Mouse (Mus musculus): Measurements from ENCODE around the gene Mark4.

Mark4 gene

DNA sequence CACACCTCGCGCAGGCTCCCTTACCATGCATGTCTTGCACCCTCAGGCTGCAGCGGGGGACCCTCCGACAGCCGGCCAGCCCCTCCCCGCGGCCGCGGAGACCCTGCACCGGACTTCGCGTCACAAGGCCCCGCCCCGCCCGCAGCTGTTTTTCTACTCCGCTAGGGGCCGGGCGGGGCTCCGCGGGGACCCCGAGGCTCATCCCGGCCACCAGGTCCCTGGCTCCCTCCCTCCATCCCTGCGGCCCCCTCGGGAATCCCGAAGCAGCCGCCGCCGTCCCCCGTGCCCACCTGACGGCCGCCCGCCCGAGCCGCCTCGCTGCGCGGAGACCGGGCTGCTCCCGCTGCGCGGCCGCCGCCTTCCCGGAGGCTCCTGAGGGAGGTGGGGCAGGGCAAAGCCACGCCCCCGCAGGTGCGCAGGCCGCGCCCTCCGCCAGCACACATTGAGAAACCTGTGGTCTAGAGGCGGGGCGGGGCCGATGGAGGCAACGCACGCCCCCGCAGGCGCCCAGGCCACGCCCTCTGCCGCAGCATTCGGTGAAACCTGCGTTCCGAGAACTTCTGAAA, 54.8 kb downstream of the Mark4 start, which contains the start of gene Klc3:
TSS of gene Klc3 (minus strand) at position 374 of the 566 bp plus-strand sequence.
- in situ Hi-C loops (cut with MboI; ENCODE audit: low sequenced_read_pairs) = no loop called here

DNA sequence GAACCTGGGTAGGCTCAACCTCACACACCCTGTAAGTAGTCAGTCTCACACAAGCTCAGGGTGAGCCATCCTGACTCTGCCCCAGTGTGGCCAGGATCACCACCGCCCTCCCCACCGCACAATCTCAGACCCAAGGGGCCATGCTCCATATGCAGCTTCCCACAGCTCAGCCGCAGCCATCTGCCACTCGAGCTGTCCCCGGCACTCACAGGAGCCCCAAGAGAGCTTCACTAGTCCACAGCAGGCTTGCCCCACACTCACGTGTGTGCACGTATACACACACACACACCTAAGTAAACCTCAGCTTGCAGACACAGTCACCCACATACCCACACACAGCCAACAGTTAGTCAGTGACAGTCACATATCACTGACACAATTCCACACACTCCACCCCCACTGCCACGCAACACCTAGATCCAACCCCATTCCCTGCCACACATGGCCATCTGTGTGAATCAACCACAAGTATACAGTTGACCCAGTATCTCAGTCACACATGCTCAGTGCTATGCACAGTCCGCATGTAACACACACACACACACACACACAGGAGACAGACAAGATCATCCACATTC, 56.0 kb downstream of the Mark4 start:
- in situ Hi-C loops (cut with MboI; ENCODE audit: low sequenced_read_pairs) = no loop called here

DNA sequence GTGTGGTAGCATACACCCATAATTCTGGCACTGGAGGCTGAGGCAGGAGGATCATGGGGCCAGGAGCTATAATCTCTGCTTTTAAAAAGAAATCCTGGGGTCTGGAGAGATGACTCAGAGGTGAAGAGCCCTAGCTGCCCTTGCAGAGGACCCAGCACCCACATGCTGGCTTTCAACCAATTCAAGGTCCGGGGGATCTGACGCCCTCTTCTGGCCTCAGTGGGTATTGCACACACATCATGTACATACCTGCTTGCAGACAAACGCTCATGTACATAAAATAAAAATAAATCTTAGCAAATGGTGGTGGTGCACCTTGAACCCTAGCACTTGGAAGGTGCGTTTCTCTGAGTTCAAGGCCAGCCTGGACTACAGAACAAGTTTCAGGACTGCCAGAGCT, 57.7 kb downstream of the Mark4 start:
- in situ Hi-C loops (cut with MboI; ENCODE audit: low sequenced_read_pairs) = no loop called here

DNA sequence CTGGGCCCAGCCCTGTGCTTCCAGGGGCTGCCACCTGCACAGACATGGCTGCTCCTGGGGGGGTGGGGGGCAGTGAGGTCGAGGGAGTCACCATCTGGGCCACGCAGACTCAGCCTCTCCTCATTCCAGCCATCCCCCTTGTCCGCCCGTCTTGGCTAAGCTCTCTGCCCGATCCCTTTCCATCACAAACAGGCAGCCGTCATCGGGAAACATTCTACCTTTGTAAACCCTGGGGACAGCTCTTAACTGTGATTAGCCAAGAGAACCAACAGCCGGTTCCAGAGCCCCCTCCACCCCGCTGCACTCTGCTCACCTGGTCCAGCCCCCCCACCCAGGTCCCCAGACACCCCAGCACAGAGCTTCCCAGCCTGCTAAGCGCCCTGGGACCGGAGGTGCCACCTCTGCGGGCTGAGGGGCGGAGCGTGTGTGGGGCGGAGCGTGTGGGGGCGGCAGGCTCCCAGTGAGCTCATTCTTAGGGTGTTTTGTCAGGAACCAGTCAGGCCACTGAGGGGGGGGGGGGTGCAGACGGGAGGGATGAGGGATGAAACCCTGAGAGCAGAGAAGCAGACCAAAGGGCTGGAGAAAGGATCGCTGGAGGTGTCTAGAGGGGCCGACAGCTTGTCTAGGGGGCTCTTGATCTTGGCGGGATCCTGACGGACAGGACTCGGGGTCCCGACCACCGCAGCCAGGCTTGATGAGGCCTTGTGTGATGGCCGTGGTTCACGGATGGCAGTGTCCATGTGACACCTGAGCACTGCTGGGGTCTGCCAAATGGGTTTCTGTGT, 58.9 kb downstream of the Mark4 start:
- in situ Hi-C loops (cut with MboI; ENCODE audit: low sequenced_read_pairs) = no loop called here

DNA sequence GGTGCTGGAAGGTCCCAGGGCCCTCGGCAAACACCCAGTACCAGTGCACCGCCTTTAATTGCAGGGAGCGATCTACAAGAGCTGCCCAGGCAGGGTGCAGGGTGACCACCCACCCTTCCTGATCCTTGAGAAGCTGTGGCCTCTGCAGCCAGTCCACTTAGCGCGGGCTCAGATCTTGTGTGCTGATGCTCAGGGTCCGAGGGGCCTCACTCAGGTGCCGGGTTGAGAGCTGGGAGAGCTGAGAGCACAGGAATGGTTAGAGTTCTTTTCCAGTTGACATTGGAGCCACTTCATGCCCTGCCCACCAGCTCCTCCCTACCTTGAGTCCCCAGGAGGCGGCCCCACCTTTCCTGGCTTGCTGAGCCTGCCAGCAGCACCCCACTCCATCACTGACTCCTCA, 64.1 kb downstream of the Mark4 start:
- in situ Hi-C loops (cut with MboI; ENCODE audit: low sequenced_read_pairs) = no loop called here

DNA sequence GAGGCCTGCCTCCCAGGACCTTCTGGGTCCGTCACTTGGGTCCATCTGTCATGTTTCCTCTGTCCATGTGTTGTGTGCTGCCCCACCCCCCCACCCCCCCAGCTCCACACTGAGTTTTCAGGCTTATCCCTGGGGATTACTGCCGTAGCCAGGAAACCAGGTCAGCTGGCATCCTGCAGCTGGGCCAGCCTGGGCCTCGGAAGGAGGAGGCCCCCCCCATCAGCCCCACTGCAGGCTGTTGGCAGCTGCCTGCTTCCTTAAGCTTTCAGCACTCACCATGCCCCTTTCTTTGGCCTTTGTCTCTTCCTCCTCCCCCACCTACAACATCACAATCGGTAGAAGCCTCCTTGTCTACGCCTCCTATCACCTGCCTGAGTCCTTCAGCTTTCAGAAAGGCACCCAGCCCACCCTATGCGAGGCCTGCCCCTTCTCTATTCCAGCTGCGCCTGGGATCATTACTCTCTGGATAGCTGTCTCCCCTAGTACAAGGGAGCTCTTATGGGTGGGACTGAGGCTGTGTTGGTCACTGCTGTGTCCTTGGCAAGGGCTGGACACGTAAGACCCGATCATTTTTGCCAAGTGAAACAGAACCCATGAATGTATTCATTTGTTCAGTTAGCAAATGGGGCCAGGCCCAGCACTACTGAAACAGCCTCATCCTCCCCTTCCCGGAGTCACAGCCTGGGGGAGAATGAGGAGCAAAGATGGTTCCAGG, 69.8 kb downstream of the Mark4 start:
- in situ Hi-C loops (cut with MboI; ENCODE audit: low sequenced_read_pairs) = no loop called here

DNA sequence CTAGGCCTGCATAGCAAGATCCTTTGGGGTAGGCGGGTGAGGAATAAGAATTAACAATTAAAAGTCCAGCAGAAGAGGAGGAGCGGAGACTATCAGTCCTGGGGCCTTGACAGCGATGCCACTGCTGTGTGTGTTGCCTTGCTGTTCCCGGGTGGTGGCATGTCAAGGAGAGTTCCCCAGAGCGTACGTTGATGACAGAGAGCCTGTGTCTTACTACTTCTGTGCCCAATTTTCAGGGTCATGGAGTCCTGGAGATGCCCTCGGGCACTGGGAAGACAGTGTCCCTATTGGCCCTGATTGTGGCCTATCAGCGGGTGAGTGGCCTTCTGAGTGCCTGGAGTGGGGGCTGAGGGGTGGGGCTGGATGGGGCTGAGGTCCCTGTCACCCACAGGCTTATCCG, 74.9 kb downstream of the Mark4 start:
- in situ Hi-C loops (cut with MboI; ENCODE audit: low sequenced_read_pairs) = no loop called here

DNA sequence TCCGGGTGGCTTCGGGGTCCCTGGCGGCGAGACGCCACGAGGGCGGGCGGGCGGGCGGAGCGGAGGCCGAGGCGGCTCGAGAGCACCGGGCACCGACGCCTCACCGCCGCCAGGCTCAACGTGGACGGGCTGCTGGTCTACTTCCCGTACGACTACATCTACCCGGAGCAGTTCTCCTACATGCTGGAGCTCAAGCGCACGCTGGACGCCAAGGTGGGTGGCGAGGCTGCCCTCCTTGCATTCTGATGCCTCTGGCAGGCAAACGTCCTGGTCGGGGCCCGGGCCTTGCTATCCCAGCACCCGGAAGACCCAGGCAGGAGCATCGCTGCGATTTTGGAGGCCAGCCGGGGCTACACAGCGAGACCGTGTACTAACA, 76.5 kb downstream of the Mark4 start:
- in situ Hi-C loops (cut with MboI; ENCODE audit: low sequenced_read_pairs) = no loop called here

DNA sequence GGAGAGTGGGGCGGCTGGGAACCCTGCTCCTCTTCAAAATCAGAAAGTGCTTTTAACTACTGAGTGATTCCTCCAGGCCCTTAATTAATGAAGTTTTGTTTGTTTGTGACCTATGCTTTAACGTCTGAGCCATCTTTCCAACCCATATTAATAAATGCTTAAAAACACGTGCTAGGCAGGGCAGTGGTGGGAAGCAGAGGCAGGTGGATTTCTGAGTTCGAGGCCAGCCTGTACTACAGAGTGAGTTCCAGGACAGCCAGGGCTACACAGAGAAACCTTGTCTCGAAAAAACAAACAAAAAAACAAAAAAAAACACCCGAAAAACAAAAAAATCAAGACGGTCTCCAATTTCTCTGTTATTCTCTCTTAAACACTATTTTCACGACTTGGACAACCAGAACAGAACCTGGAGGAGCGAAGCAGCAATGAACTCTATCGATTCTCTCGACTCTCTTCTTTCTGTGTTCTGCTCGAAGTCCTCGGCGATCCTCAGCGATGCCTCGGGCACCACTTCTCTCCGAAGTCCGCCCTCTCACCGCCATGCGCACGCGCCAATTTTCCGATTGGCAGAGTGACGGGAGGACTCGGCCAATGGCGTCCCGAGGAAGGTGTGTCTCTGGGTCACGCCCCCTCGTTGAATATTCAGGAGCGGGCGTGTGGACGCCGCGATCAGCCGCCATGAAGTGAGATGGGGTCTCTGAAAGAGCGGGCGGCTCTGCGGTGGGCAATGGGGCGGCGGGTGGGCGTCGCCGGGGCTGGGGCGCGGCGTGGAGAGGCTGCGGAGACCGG, 77.0 kb downstream of the Mark4 start, which contains the start of gene Ercc2:
TSS of gene Ercc2 (plus strand) at position 634 of the 789 bp plus-strand sequence.
- in situ Hi-C loops (cut with MboI; ENCODE audit: low sequenced_read_pairs) = no loop called here

DNA sequence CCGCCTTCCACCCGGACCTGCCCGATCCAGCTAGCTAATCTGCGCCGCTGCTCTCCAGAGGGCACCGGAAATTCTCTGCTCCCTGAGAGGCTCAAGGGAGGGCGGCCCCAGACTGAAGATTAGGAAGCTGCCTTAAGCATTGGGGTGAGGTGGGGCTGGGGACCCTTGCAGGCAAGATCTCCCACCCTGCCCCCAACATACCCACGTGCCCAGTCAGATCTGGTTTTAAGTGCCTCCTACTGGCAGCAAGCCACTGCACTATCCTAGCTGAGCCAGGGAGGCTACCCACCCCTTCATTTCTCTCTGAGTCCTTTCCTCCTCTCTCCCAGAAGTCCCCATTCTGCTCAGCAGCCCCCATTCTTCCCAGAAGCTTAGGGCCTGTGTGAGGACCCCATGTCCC, 80.6 kb downstream of the Mark4 start:
- in situ Hi-C loops (cut with MboI; ENCODE audit: low sequenced_read_pairs) = no loop called here

DNA sequence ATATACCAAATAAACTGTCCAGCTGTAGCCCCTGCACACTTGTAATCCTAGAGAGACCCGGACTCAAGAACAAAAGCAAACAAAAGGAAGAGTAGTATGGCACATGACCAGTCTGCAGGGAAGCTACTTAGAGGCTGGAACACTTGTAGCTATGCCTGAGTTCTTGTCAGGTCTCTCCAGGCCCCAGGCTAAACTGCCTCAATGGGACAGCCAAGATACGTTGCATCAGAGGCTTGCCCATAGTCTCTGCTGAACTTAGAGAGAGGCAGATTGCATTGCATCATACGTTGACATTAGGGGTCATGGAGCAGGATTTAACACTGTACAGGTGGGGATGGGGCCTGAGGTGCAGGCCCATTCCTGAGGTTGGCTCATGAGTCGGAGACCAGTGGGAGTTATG, 82.6 kb downstream of the Mark4 start:
- in situ Hi-C loops (cut with MboI; ENCODE audit: low sequenced_read_pairs) = no loop called here

DNA sequence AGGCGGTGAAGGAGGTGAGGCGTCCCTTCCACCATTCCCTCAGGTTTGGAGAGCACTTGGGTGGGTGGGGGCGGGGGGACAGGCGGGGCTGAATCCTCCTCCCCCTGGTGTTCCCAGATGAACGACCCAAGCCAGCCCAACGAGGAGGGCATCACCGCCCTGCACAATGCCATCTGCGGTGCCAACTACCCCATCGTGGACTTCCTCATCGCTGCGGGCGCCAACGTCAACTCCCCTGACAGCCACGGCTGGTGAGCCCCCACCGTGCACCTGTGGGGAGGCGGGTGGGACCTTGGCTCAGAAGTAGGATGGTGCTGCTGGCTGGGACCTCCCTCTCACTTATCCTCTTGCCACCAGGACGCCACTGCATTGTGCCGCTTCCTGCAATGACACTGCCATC, 83.3 kb downstream of the Mark4 start:
- in situ Hi-C loops (cut with MboI; ENCODE audit: low sequenced_read_pairs) = no loop called here
